ENCODE assay signal across 40 mouse cellular contexts in genomic region chr2:158506475-158506874, GRCm38 (mm10). TPM values are rescaled to one million over a fixed set of nuclear protein-coding genes. Genes with fewer than 3 reads are reported as not detected.
"Had no signal": no experiment of that assay in that cellular context is flagged by ENCODE, and none has a peak within 500 bp of the region (broad histone marks: within the 10 kb centered on the region; RNA-seq: fewer than 3 reads in every experiment).

No protein-coding gene starts in this region.

- H3K36me3 ChIP-seq: heart, embryonic 12.5 days; hindbrain, embryonic 13.5 days; hindbrain, embryonic 15.5 days; kidney, embryonic 15.5 days; limb, embryonic 13.5 days; limb, embryonic 15.5 days; liver, embryonic 13.5 days had no signal

- H3K27ac ChIP-seq: hindbrain, embryonic 13.5 days; hindbrain, embryonic 15.5 days; hindbrain, postnatal 0 days; kidney, embryonic 15.5 days; kidney, postnatal 0 days; limb, embryonic 13.5 days; limb, embryonic 15.5 days; liver, embryonic 13.5 days had no signal

- DNase-seq: gastrocnemius, postnatal 14 days; gastrocnemius, postnatal 36 days; heart, adult 18-20 months; heart, postnatal 14 days; heart, postnatal 36 days; kidney, adult 11 months; kidney, adult 2 months; kidney, adult 9 months; kidney, postnatal 14 days; kidney, postnatal 36 days; layer of hippocampus, adult 9-11 months; layer of hippocampus, postnatal 36 days; left cerebral cortex, postnatal 4 days; liver, embryonic 13.5 days had no signal

- H3K27me3 ChIP-seq: heart, embryonic 12.5 days; hindbrain, embryonic 13.5 days; hindbrain, embryonic 15.5 days; kidney, embryonic 15.5 days; limb, embryonic 13.5 days; limb, embryonic 15.5 days; liver, embryonic 13.5 days had no signal

- H3K9ac ChIP-seq: heart, embryonic 12.5 days; hindbrain, embryonic 13.5 days; hindbrain, embryonic 15.5 days; kidney, embryonic 15.5 days; limb, embryonic 13.5 days; limb, embryonic 15.5 days; liver, embryonic 13.5 days had no signal

- H3K9me3 ChIP-seq: heart, embryonic 12.5 days; hindbrain, embryonic 13.5 days; hindbrain, embryonic 15.5 days; kidney, embryonic 15.5 days; limb, embryonic 13.5 days; limb, embryonic 15.5 days; liver, embryonic 13.5 days had no signal

- H3K4me1 ChIP-seq: hindbrain, embryonic 13.5 days; hindbrain, embryonic 15.5 days; liver, embryonic 13.5 days had no signal

- H3K4me3 ChIP-seq: heart, embryonic 12.5 days; hindbrain, embryonic 13.5 days; hindbrain, embryonic 15.5 days; kidney, embryonic 15.5 days; limb, embryonic 13.5 days; limb, embryonic 15.5 days; liver, embryonic 13.5 days had no signal

- ATAC-seq: hindbrain, postnatal 0 days; intestine, embryonic 16.5 days had no signal

- H3K4me2 ChIP-seq: heart, embryonic 12.5 days; hindbrain, embryonic 13.5 days; hindbrain, embryonic 15.5 days; kidney, embryonic 15.5 days; limb, embryonic 13.5 days; limb, embryonic 15.5 days; liver, embryonic 13.5 days had no signal

RNA-seq across cellular contexts. Expression of gene Adig, which starts 4.1 kb away (rescaled TPM):
- total RNA-seq: hematopoietic stem cell, adult 5-6 weeks; hindbrain, postnatal 0 days; layer of hippocampus, adult 18-20 months; layer of hippocampus, adult 8-10 months; layer of hippocampus, postnatal 14 days; layer of hippocampus, postnatal 36 days; left cerebral cortex, adult 18-20 months; left cerebral cortex, adult 8-10 months; left cerebral cortex, postnatal 10 days; left cerebral cortex, postnatal 25 days; left cerebral cortex, postnatal 4 days; liver, adult 2 months had no signal
- polyA plus RNA-seq: heart, embryonic 12.5 days; heart, embryonic 14.5 days; heart, embryonic 16.5 days; hindbrain, embryonic 11.5 days; hindbrain, embryonic 13.5 days; hindbrain, embryonic 15.5 days; hindbrain, postnatal 0 days; intestine, embryonic 14.5 days; intestine, embryonic 16.5 days; kidney, embryonic 15.5 days; kidney, postnatal 0 days; liver, adult 2 months; liver, embryonic 13.5 days had no signal

RNA-seq across cellular contexts. Expression of gene Arhgap40, which starts 6.1 kb away (rescaled TPM):
- total RNA-seq: gastrocnemius, adult 18-20 months; gastrocnemius, adult 8-10 months; gastrocnemius, postnatal 14 days; gastrocnemius, postnatal 36 days; heart, adult 18-20 months; heart, postnatal 36 days; hematopoietic stem cell, adult 5-6 weeks; layer of hippocampus, adult 18-20 months; layer of hippocampus, postnatal 36 days; left cerebral cortex, adult 18-20 months; left cerebral cortex, postnatal 10 days; liver, adult 2 months had no signal
- polyA plus RNA-seq: heart, embryonic 16.5 days; large intestine, adult 2 months; limb, embryonic 11.5 days; liver, adult 2 months; liver, embryonic 13.5 days had no signal
